Mouse (Mus musculus) midbrain, embryonic 15.5 days (tissue): ENCODE measurements around the gene Tsga13. TPM values are rescaled to one million over a fixed set of nuclear protein-coding genes. Genes with fewer than 3 reads are reported as not detected.
A peak's percentile ranks its signal among the peaks of the same experiment; 100 is the strongest.

Experiments
- ATAC-seq: fragments of 200-750 bp; cut with Nextera tagmentation; replicated peaks from 2 replicates; pipeline ENCODE4 v1.8.0; 2017; ENCODE audit warnings: moderate TSS enrichment
- H3K27ac ChIP-seq: fragments of 300-500 bp; sonication (generic); 2 replicates; pipeline ENCODE4 v1.5.1; 2015; ENCODE audit warnings: mild to moderate bottlenecking, inconsistent platforms
- H3K27me3 ChIP-seq: fragments of 300-500 bp; sonication (generic); replicated peaks from 2 replicates; pipeline ENCODE4 v1.6.1; 2015; ENCODE audit warnings: inconsistent platforms
- H3K36me3 ChIP-seq: fragments of 300-500 bp; sonication (generic); replicated peaks from 2 replicates; pipeline ENCODE4 v1.6.1; 2015; ENCODE audit warnings: inconsistent platforms
- H3K4me1 ChIP-seq: fragments of 300-500 bp; sonication (generic); 2 replicates; pipeline ENCODE4 v1.6.1; 2015; ENCODE audit warnings: inconsistent platforms
- H3K4me2 ChIP-seq: fragments of 300-500 bp; sonication (generic); 2 replicates; pipeline ENCODE4 v1.6.1; 2015; ENCODE audit warnings: inconsistent platforms, mild to moderate bottlenecking, moderate library complexity
- H3K4me3 ChIP-seq: fragments of 300-500 bp; sonication (generic); 2 replicates; pipeline ENCODE4 v1.5.1; 2015; ENCODE audit warnings: mild to moderate bottlenecking, inconsistent platforms
- H3K9ac ChIP-seq: fragments of 300-500 bp; sonication (generic); 2 replicates; pipeline ENCODE4 v1.6.1; 2015; ENCODE audit warnings: mild to moderate bottlenecking, inconsistent platforms
- H3K9me3 ChIP-seq: fragments of 300-500 bp; sonication (generic); 2 replicates; pipeline ENCODE4 v1.6.1; 2016; ENCODE audit warnings: inconsistent platforms
- WGBS: fragments of 180-500 bp; shearing (Covaris S2); methylation state at CpG from one replicate; pipeline ENCODE4 v1.1.7; 2015; ENCODE audit warnings: mixed read lengths; 5-methylcytosine and 5-hydroxymethylcytosine counted together
- polyA plus RNA-seq: library from polyadenylated mRNA; unstranded; fragments of >200 nt; fragmentation: Nextera tagmentation; extraction: Ambion mirVana; gene quantifications from 2 replicates; pipeline ENCODE4 v1.2.1, GENCODE M21; 2015

Gene Tsga13
- polyA plus RNA-seq: 0.19 TPM in 1 of 2 replicates, not detected in the other

DNA sequence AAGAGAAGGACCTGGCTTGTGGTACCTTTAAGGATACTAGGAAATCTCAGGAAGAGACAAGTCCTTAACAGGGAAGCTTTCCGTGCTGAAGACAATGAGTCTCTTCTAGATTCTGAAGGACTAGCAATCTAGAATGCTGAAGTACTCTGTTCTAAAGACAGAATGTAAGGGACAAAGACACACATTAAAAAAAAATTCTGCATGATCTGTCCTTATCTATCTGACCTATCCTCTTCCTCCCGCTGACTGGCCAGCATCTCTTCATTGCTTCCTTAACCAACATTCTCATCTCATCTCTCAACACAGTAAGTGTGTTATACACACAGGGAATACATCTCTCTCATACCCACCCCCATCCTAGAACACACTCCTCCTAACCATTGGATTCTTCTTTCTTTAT, at the start of gene Tsga13:
Gene Tsga13 (minus strand): TSS at position 101 of the 400 bp plus-strand sequence.
- H3K9me3 ChIP-seq: no peaks in the 10 kb centered on the region
- WGBS: 91% methylated on average over 2 of the region's 2 CpGs
- no peak within 1 kb of the TSS for H3K4me3 ChIP-seq
- ATAC-seq: no peak
- no peak within 1 kb of the TSS for H3K27ac ChIP-seq
- H3K4me2 ChIP-seq: no peak within 1 kb of the TSS
- H3K36me3 ChIP-seq: no peaks in the 10 kb centered on the region
- no peaks in the 10 kb centered on the region for H3K4me1 ChIP-seq
- no peak within 1 kb of the TSS for H3K9ac ChIP-seq
- H3K27me3 ChIP-seq: no peaks in the 10 kb centered on the region

- Histone ChIP-seq H3K9me3 (peaks cover 32% of the 10 kb centered on the region), H3K4me1 (0 out of 2 replicates have a peak, but pooled peaks cover 4% of the 10 kb centered on the region), H3K27ac (no peak within 1 kb of the TSS), H3K27me3 (peaks cover 71% of the 10 kb centered on the region), H3K4me2 (peak within 1 kb of the TSS; percentile 48), H3K4me3 (peak within 1 kb of the TSS; percentile 42), H3K36me3 (0 out of 2 replicates have a peak, but pooled peaks cover 2% of the 10 kb centered on the region), H3K9ac (no peak within 1 kb of the TSS)
- peak; percentile 42; the same call in 1 of the 2 replicates for ATAC-seq
- WGBS: under 1% methylated on average over 63 of the region's 75 CpGs
Measured at GRCm38 (mm10) chr6:30958736-30959540, 43.6 kb upstream of the Tsga13 start, which contains the start of gene Klf14. TSS of gene Klf14 (minus strand) at chr6:30959078.

DNA sequence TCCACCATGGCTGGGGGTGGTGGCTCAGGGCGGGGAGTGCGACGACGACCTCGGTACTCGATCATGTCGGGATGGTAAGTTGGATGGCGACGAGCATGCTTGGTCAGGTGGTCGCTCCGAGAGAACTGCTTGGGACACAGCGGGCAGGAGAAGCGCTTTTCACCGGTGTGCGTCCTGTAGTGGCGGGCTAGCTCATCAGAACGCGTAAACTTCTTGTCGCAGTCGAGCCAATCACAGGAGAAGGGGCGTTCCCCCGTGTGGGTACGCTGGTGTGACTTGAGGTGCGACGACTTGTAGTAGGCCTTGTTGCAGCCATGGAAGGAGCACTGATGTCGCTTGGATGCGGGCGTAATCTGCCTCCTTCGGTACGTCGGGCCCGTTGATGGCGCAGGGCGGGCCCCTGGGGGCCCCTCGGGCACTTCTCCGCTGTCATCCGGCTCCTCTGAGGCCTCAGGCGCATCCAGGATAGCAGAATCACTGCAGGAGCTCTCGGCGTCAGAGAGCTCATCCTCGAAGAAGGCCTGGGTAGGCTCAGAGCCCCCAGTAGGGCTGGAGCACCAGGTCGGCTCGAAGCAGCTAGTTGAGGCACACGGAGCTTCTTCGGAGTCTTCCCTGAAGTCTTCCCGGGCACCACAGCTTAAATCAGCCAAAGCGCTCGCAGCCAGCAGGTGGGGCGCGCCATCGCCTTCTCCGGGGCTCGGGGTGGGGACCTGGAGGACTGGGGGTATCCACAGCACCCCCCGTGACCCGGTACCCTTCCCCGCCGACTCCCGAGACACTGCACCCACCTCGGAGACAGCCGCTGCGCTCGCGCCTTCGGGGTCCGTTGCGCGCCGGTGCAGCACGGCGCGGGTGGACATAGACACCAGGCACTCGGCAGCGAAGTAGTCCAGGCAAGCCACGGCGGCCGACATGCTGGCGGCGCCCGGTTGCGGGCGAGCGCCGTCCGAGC, 42.7 kb upstream of the Tsga13 start:
- 2% methylated on average over 84 of the region's 84 CpGs for WGBS

GRCm38 (mm10) chr6:30939264-30939663, 23.9 kb upstream of the Tsga13 start:
- Histone ChIP-seq H3K9me3 (no peaks in the 10 kb centered on the region), H3K9ac (no peak overlapping the region), H3K4me2 (no peak overlapping the region), H3K4me1 (no peaks in the 10 kb centered on the region), H3K27me3 (no peaks in the 10 kb centered on the region), H3K36me3 (no peaks in the 10 kb centered on the region), H3K4me3 (no peak overlapping the region), H3K27ac (no peak overlapping the region)
- 70% methylated on average over 5 of the region's 5 CpGs for WGBS
- no peak for ATAC-seq

More for the DNA sequence above, 42.7 kb upstream of the Tsga13 start:
- Histone ChIP-seq H3K36me3 (0 out of 2 replicates have a peak, but pooled peaks cover 2% of the 10 kb centered on the region), H3K4me3 (peak overlapping the region; percentile 42), H3K9me3 (peaks cover 32% of the 10 kb centered on the region), H3K27me3 (peaks cover 65% of the 10 kb centered on the region), H3K9ac (no peak overlapping the region), H3K4me2 (peak overlapping the region; percentile 48), H3K27ac (no peak overlapping the region), H3K4me1 (0 out of 2 replicates have a peak, but pooled peaks cover 4% of the 10 kb centered on the region)
- 0 out of 2 replicates have a peak, but pooled peaks have one; percentile 45 for ATAC-seq

DNA sequence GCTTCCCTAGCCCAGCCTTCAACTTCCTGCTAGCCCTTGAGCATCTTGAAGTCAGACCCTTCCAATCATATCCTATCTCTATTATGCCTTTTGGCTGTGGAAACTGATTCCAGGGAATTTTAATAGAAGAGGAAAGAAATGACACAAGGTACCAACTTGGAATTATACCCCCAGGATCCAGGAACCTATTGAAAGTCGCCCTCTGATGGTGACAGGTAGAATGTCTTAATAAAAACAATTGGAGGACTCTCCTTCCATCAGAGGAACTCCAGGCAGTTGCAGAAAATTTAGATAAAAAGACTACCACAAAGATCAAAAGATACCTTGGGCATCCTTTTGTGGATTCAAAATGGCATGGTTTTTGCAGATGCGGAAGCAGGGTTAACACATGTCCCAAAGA, 7.4 kb upstream of the Tsga13 start:
- Histone ChIP-seq H3K9me3 (no peaks in the 10 kb centered on the region), H3K27ac (no peak overlapping the region), H3K36me3 (no peaks in the 10 kb centered on the region), H3K4me1 (peaks cover 8% of the 10 kb centered on the region; the same call in 1 of the 2 replicates), H3K27me3 (no peaks in the 10 kb centered on the region), H3K4me2 (no peak overlapping the region), H3K4me3 (no peak overlapping the region), H3K9ac (no peak overlapping the region)
- 43% methylated on average over 2 of the region's 2 CpGs for WGBS
- ATAC-seq: no peak

- Histone ChIP-seq H3K27ac (no peak overlapping the region), H3K4me2 (peak overlapping the region; percentile 54; the same call in 1 of the 2 replicates)
- WGBS: 66% methylated on average over 10 of the region's 11 CpGs
Measured at GRCm38 (mm10) chr6:30921826-30922225, 6.5 kb upstream of the Tsga13 start.

DNA sequence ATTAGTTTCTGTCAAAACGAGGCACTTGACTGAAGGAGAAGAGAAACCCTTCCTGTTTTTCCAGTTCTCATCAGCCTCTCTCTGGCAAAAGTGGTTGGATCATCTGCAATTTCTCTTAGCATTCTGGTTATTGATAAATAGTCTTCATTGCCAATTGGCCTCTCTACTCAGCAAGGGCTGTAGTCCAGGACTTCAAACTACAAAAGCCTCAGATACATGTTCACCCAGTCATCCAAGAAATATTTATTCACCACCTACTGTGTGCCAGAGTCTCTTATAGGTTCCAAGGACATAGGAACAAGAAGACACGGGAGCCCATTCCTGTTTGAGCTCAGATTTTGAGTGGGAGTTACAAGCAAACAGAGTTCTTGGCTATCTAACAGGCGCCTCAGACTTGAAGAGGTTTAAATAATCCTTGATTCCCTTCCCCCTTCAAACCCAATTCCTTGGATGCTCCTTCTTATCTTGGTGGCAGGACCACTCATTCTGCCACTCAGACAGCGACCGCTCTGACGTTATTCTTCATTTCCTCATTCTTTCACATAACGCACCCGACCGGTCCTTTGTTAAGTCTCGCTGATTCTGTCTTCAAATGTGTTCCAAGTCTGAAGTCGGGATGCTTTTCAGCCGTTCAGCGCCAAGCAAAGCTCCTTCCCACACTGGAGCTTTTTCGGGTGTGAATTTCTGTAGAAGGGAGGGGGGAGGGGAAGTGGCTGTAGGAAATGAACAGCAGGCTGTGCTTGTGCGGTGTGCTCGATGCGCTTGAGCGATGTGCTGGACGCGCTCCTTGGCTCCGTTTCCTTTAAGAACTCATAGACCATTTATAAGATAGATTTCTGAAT, 5.7 kb upstream of the Tsga13 start:
- Histone ChIP-seq H3K36me3 (no peaks in the 10 kb centered on the region), H3K9ac (peak overlapping the region; percentile 40), H3K4me3 (peak overlapping the region; percentile 36), H3K27me3 (no peaks in the 10 kb centered on the region), H3K4me1 (peaks cover 8% of the 10 kb centered on the region; the same call in 1 of the 2 replicates), H3K4me2 (peak overlapping the region; percentile 54), H3K27ac (0 out of 2 replicates have a peak overlapping the region, but pooled peaks have one; percentile 52), H3K9me3 (no peaks in the 10 kb centered on the region)
- peak; percentile 72 for ATAC-seq
- WGBS: 18% methylated on average over 21 of the region's 21 CpGs

More at GRCm38 (mm10) chr6:30921826-30922225, 6.5 kb upstream of the Tsga13 start:
- ATAC-seq: no peak
- Histone ChIP-seq H3K4me3 (no peak overlapping the region), H3K27me3 (no peaks in the 10 kb centered on the region), H3K4me1 (peaks cover 8% of the 10 kb centered on the region; the same call in 1 of the 2 replicates), H3K36me3 (no peaks in the 10 kb centered on the region), H3K9me3 (no peaks in the 10 kb centered on the region), H3K9ac (no peak overlapping the region)

DNA sequence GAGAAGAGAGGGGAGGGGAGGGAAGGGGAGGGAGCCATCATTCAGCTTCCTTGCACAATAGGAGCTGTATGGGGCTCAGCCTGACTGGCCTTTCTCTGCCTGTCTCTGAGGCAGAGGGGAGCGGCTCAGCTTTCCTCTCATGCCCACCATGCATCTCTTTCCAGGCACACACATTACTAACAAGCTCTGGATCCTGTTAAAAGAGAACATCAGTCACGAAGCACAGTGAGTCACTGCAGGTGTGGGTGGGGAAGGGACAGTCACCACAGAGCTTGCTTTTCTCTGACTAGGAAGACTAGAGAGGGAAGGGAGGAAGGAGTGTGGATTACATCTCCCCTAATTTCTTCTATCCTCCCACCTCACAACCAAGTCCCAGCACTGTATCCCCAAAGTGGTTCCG, 7.4 kb downstream of the Tsga13 start:
- Histone ChIP-seq H3K9ac (no peak overlapping the region), H3K27ac (peak overlapping the region; percentile 41), H3K27me3 (no peaks in the 10 kb centered on the region), H3K4me2 (no peak overlapping the region), H3K9me3 (no peaks in the 10 kb centered on the region), H3K36me3 (no peaks in the 10 kb centered on the region), H3K4me3 (no peak overlapping the region), H3K4me1 (peaks cover 10% of the 10 kb centered on the region)
- ATAC-seq: no peak
- 34% methylated on average over 3 of the region's 3 CpGs for WGBS

GRCm38 (mm10) chr6:30904911-30905310, 10.5 kb downstream of the Tsga13 start:
- no peak for ATAC-seq
- no peaks in the 10 kb centered on the region for H3K36me3 ChIP-seq

GRCm38 (mm10) chr6:30904033-30904432, 11.3 kb downstream of the Tsga13 start:
- H3K4me1 ChIP-seq: peaks cover 10% of the 10 kb centered on the region
- no peak overlapping the region for H3K27ac ChIP-seq
- H3K9me3 ChIP-seq: no peaks in the 10 kb centered on the region
- no peaks in the 10 kb centered on the region for H3K27me3 ChIP-seq
- ATAC-seq: no peak
- H3K36me3 ChIP-seq: no peaks in the 10 kb centered on the region
- no peak overlapping the region for H3K9ac ChIP-seq
- H3K4me3 ChIP-seq: no peak overlapping the region
- WGBS: 63% methylated on average over 3 of the region's 3 CpGs
- H3K4me2 ChIP-seq: no peak overlapping the region

More at GRCm38 (mm10) chr6:30904911-30905310, 10.5 kb downstream of the Tsga13 start:
- Histone ChIP-seq H3K9ac (no peak overlapping the region), H3K4me1 (peaks cover 10% of the 10 kb centered on the region), H3K4me3 (no peak overlapping the region), H3K4me2 (no peak overlapping the region), H3K27me3 (no peaks in the 10 kb centered on the region), H3K27ac (no peak overlapping the region), H3K9me3 (no peaks in the 10 kb centered on the region)
- 76% methylated on average over 5 of the region's 5 CpGs for WGBS

- Histone ChIP-seq H3K36me3 (no peaks in the 10 kb centered on the region), H3K27me3 (no peaks in the 10 kb centered on the region), H3K9me3 (no peaks in the 10 kb centered on the region), H3K4me2 (no peak overlapping the region), H3K27ac (no peak overlapping the region), H3K4me1 (peaks cover 10% of the 10 kb centered on the region), H3K9ac (no peak overlapping the region), H3K4me3 (peak overlapping the region; percentile 74; the same call in 1 of the 2 replicates)
- no peak for ATAC-seq
- WGBS: 82% methylated on average over 6 of the region's 6 CpGs
Measured at GRCm38 (mm10) chr6:30897520-30897919, 17.9 kb downstream of the Tsga13 start.
